Mouse (Mus musculus): ENCODE measurements at regions not wholly inside any gene's neighbourhood (a gene's known extent, or its start where the extent isn't known, plus 50 kb on each side); places are given as distances from the start of the nearest gene placed in this dataset.

DNA sequence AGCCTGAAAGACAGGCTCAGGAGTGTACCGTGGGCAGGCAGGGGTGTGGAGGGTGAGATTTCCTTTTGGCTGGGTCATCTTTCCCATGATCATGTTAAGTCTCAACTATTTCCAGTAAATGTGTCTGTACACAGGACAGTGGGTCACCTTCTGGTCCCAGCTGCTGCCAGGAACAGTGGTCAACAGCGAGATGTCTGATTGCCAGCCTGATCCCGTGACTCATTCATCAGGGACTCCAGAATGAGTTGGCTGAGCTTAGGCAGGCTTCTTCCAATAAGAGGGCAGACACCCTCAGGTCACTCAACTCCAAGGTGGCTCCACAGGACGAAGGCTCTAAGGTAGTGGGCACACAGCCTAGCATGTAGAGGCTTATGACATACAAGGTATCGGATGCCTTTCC is 228.9 kb downstream of the Sox9 start:
- no peak for ATAC-seq (ENCODE audit: insufficient number of reproducible peaks, insufficient read depth, low FRiP score, low read depth)

DNA sequence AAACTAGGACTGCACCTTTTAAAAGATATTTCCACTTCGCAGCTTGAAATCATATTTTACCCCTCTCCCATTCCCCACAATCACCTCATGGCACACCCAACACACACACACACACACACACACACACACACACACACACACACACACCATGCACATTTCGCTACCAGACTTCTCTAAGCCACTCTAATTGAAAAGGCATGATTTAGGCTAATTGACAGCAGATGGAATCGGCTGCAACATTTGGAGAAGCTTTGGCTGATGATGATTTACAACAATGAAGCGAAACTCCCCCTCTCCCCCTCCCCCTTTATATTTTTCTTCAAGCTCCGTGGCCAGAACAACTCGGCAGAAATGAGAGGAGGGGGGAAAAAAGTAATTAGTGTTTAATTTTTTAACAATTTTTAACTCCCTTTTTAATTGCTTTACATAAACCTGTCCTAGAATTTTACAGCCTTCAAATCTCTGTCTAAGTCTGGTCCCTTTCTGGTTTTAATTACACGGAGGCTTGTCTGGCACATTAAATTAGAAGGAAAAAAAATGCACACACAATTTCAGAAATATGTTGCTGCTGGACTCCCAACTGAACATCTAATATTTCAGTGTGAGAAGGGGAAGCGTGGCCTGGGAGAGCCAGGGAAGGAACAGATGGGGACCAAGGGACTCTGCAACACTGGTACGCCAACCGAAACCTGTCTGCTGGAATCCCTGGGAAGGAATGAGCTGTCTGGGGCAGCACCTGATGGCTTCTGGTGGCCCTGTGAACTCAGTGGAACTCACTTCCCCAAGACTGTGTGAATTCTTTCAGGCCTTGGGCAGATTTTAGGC is 232.4 kb downstream of the Sox9 start:
- no peak for ATAC-seq (ENCODE audit: insufficient number of reproducible peaks, insufficient read depth, low FRiP score, low read depth)
- 78% methylated on average over 10 of the region's 10 CpGs for WGBS
- no peak overlapping the region for H3K27ac ChIP-seq (replicated peaks in 1 of 2; ENCODE audit: control insufficient read depth in 1 of 2, insufficient read depth in 1 of 2, low read depth in 2 of 2, low read length in 2 of 2)
- no peaks in the 10 kb centered on the region for H3K36me3 ChIP-seq (ENCODE audit: control insufficient read depth, insufficient read depth, low read length)
- H3K4me2 ChIP-seq (ENCODE audit: low read length), result no peak overlapping the region
- peaks cover 0 to 2% of the 10 kb centered on the region in 2 experiments; a peak in 2 of 4 replicates for H3K4me1 ChIP-seq (ENCODE audit: control insufficient read depth in 2 of 2, insufficient read depth in 2 of 2, low read length in 2 of 2)
- H3K4me3 ChIP-seq (ENCODE audit: control insufficient read depth in 1 of 2, insufficient read depth in 1 of 2, low read depth in 1 of 2, low read length in 2 of 2), result no peak overlapping the region
- H3K9ac ChIP-seq (ENCODE audit: low read length), result no peak overlapping the region
- no peaks in the 10 kb centered on the region for H3K9me3 ChIP-seq (ENCODE audit: control insufficient read depth, low read length)
- no peaks in the 10 kb centered on the region for H3K27me3 ChIP-seq (ENCODE audit: control insufficient read depth, insufficient read depth, low read length)

More for the DNA sequence above, 228.9 kb downstream of the Sox9 start:
- no peaks in the 10 kb centered on the region for H3K36me3 ChIP-seq (ENCODE audit: control insufficient read depth, insufficient read depth, low read length)
- no peaks in the 10 kb centered on the region for H3K9me3 ChIP-seq (ENCODE audit: control insufficient read depth, low read length)
- H3K4me2 ChIP-seq (ENCODE audit: low read length), result no peak overlapping the region
- H3K27me3 ChIP-seq (ENCODE audit: control insufficient read depth, insufficient read depth, low read length), result no peaks in the 10 kb centered on the region
- 77% methylated on average over 5 of the region's 5 CpGs for WGBS
- H3K4me3 ChIP-seq (ENCODE audit: control insufficient read depth in 1 of 2, insufficient read depth in 1 of 2, low read depth in 1 of 2, low read length in 2 of 2), result no peak overlapping the region
- H3K4me1 ChIP-seq (ENCODE audit: control insufficient read depth in 2 of 2, insufficient read depth in 2 of 2, low read length in 2 of 2), result peaks cover 0 to 8% of the 10 kb centered on the region in 2 experiments; a peak in 2 of 4 replicates
- H3K27ac ChIP-seq (replicated peaks in 1 of 2; ENCODE audit: control insufficient read depth in 1 of 2, insufficient read depth in 1 of 2, low read depth in 2 of 2, low read length in 2 of 2), result no peak overlapping the region
- no peak overlapping the region for H3K9ac ChIP-seq (ENCODE audit: low read length)

DNA sequence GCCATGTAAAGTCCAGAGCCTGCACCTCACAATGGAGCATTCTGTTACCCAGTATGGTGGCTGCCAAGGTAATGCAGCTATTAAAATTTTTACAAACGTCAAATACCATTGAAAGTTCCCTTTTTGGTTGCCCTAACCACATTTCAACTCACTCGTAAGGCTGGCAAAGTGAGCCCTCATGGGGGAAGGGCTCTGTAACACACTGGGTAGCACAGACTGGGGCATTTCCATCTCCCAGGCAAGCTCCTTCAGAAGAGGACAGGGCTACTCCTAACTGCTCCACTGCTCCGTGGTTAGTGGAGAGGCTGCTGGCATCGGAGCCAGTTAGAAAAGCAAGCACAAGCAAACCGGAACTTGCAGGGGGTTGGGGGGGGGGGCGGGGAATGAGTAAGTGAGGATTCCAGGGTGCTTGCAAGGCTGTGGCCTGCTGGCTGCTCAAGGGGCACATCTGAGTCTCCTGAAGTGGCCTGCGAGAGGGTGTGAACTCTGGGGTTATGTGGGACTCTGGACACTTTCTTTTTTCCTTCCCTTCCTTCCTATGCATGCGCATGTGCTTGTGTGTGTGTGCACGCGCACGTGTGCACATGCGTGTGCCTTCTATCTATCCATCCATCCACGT is 233.8 kb downstream of the Sox9 start:
- Histone ChIP-seq H3K27ac (replicated peaks in 1 of 2; ENCODE audit: control insufficient read depth in 1 of 2, insufficient read depth in 1 of 2, low read depth in 2 of 2, low read length in 2 of 2) (no peak overlapping the region), H3K27me3 (ENCODE audit: control insufficient read depth, insufficient read depth, low read length) (no peaks in the 10 kb centered on the region), H3K36me3 (ENCODE audit: control insufficient read depth, insufficient read depth, low read length) (no peaks in the 10 kb centered on the region), H3K4me2 (ENCODE audit: low read length) (no peak overlapping the region), H3K4me1 (ENCODE audit: control insufficient read depth in 2 of 2, insufficient read depth in 2 of 2, low read length in 2 of 2) (peaks cover 0 to 2% of the 10 kb centered on the region in 2 experiments; a peak in 2 of 4 replicates), H3K9ac (ENCODE audit: low read length) (no peak overlapping the region), H3K4me3 (ENCODE audit: control insufficient read depth in 1 of 2, insufficient read depth in 1 of 2, low read depth in 1 of 2, low read length in 2 of 2) (no peak overlapping the region), H3K9me3 (ENCODE audit: control insufficient read depth, low read length) (no peaks in the 10 kb centered on the region)
- 54% methylated on average over 13 of the region's 13 CpGs for WGBS
- no peak for ATAC-seq (ENCODE audit: insufficient number of reproducible peaks, insufficient read depth, low FRiP score, low read depth)

DNA sequence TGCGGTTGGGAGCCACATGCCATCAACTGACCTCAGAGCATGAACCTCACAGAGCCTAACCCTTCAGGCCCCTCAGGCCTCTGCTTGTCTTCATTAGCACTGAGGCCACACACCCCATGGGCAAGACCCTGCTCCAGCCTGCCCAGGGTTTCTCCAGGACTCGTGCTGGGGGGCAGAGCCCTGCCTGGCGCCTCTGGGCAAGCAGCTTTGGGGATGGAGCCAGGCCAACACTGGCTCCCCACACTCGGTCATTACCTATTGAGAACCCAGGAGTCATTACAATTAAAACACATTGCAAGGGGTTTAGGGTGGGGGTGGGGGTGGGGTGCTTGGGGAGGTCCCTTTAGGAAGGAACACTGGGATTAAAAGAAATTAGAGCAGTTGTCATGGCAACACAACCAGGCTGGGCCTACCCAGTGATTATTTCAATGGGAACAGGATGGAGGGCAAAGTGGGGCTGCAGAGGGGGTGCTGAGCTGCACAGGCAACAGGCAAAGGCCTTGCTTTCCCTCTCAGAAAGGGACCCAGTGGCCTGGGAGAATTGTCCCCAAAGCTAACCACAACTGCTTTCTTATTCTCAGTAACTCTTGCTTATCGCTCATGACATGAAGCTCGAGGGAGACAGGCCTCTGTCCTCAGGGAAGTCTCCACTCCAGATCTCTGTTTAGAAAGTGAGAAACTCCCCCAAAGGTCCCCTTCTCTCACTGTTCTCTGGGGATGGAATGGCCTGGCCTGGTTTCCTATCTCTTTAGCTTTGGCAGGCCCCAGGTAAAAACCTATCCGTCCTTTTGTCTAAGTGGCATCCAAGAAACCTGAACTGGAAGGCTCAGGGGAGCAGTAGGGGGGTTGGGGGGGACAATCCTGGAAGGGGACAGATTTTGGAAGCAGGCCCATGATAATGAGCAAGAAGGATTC is 235.0 kb downstream of the Sox9 start:
- no peak overlapping the region for H3K4me2 ChIP-seq (ENCODE audit: low read length)
- WGBS, result 64% methylated on average over 7 of the region's 7 CpGs
- no peaks in the 10 kb centered on the region for H3K27me3 ChIP-seq (ENCODE audit: control insufficient read depth, insufficient read depth, low read length)
- H3K9me3 ChIP-seq (ENCODE audit: control insufficient read depth, low read length), result no peaks in the 10 kb centered on the region
- H3K4me3 ChIP-seq (ENCODE audit: control insufficient read depth in 1 of 2, insufficient read depth in 1 of 2, low read depth in 1 of 2, low read length in 2 of 2), result no peak overlapping the region
- ATAC-seq (ENCODE audit: insufficient number of reproducible peaks, insufficient read depth, low FRiP score, low read depth), result no peak
- H3K36me3 ChIP-seq (ENCODE audit: control insufficient read depth, insufficient read depth, low read length), result no peaks in the 10 kb centered on the region
- H3K9ac ChIP-seq (ENCODE audit: low read length), result no peak overlapping the region
- peaks cover 0 to 2% of the 10 kb centered on the region in 2 experiments; a peak in 2 of 4 replicates for H3K4me1 ChIP-seq (ENCODE audit: control insufficient read depth in 2 of 2, insufficient read depth in 2 of 2, low read length in 2 of 2)
- H3K27ac ChIP-seq (replicated peaks in 1 of 2; ENCODE audit: control insufficient read depth in 1 of 2, insufficient read depth in 1 of 2, low read depth in 2 of 2, low read length in 2 of 2), result no peak overlapping the region

DNA sequence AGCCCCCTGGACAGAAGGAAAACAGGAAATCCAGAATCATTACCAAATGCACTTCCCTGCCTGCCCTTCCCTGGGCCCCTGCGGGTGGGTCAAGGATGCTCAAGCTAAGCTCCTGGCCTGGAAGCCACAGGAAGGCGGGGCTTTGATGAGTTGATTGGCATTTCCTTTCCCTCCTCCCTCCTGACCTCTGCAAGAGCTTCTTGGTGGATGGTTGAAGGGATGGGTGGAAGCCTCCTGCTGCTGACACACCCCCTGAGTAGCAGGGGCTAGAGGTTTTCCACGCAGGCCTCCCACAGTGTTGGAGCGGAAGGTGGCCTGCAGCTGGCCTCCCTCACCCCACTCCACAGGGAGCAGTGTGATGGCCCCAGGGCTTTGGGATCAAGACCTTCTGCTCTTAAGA is 239.5 kb downstream of the Sox9 start:
- WGBS, result 52% methylated on average over 4 of the region's 4 CpGs
- no peak for ATAC-seq (ENCODE audit: insufficient number of reproducible peaks, insufficient read depth, low FRiP score, low read depth)
- Histone ChIP-seq H3K4me3 (ENCODE audit: control insufficient read depth in 1 of 2, insufficient read depth in 1 of 2, low read depth in 1 of 2, low read length in 2 of 2) (no peak overlapping the region), H3K9me3 (ENCODE audit: control insufficient read depth, low read length) (no peaks in the 10 kb centered on the region), H3K9ac (ENCODE audit: low read length) (no peak overlapping the region), H3K4me2 (ENCODE audit: low read length) (no peak overlapping the region), H3K27me3 (ENCODE audit: control insufficient read depth, insufficient read depth, low read length) (no peaks in the 10 kb centered on the region), H3K36me3 (ENCODE audit: control insufficient read depth, insufficient read depth, low read length) (no peaks in the 10 kb centered on the region), H3K4me1 (ENCODE audit: control insufficient read depth in 2 of 2, insufficient read depth in 2 of 2, low read length in 2 of 2) (no peaks in the 10 kb centered on the region; a peak in 1 of 4 replicates), H3K27ac (replicated peaks in 1 of 2; ENCODE audit: control insufficient read depth in 1 of 2, insufficient read depth in 1 of 2, low read depth in 2 of 2, low read length in 2 of 2) (no peak overlapping the region)

DNA sequence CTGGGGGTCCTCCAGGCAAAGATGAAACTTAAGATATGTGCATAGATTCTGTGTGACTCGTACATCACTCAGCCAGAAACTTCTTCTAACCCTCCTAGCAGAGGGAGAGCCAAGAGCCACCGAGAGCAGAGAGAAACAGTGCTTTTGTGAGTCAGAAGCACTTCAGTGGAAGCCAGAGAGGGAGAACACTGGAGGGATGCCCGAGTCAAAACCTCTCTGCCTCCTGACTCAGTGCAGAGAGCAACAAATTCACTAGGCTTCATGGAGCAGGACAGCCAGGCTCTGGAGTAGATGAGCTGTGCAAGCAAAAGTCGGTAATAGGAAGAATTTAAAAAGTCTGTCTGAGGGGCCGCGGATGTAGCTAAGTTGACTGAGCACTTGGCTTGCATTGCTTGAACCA is 245.0 kb downstream of the Sox9 start:
- no peak for ATAC-seq (ENCODE audit: insufficient number of reproducible peaks, insufficient read depth, low FRiP score, low read depth)
- no peaks in the 10 kb centered on the region for H3K27me3 ChIP-seq (ENCODE audit: control insufficient read depth, insufficient read depth, low read length)
- no peaks in the 10 kb centered on the region for H3K9me3 ChIP-seq (ENCODE audit: control insufficient read depth, low read length)
- WGBS, result 55% methylated on average over 6 of the region's 6 CpGs
- H3K4me2 ChIP-seq (ENCODE audit: low read length), result no peak overlapping the region
- H3K4me1 ChIP-seq (ENCODE audit: control insufficient read depth in 2 of 2, insufficient read depth in 2 of 2, low read length in 2 of 2), result no peaks in the 10 kb centered on the region
- no peak overlapping the region for H3K9ac ChIP-seq (ENCODE audit: low read length)
- no peaks in the 10 kb centered on the region for H3K36me3 ChIP-seq (ENCODE audit: control insufficient read depth, insufficient read depth, low read length)
- no peak overlapping the region for H3K4me3 ChIP-seq (ENCODE audit: control insufficient read depth in 1 of 2, insufficient read depth in 1 of 2, low read depth in 1 of 2, low read length in 2 of 2)
- no peak overlapping the region for H3K27ac ChIP-seq (replicated peaks in 1 of 2; ENCODE audit: control insufficient read depth in 1 of 2, insufficient read depth in 1 of 2, low read depth in 2 of 2, low read length in 2 of 2)

DNA sequence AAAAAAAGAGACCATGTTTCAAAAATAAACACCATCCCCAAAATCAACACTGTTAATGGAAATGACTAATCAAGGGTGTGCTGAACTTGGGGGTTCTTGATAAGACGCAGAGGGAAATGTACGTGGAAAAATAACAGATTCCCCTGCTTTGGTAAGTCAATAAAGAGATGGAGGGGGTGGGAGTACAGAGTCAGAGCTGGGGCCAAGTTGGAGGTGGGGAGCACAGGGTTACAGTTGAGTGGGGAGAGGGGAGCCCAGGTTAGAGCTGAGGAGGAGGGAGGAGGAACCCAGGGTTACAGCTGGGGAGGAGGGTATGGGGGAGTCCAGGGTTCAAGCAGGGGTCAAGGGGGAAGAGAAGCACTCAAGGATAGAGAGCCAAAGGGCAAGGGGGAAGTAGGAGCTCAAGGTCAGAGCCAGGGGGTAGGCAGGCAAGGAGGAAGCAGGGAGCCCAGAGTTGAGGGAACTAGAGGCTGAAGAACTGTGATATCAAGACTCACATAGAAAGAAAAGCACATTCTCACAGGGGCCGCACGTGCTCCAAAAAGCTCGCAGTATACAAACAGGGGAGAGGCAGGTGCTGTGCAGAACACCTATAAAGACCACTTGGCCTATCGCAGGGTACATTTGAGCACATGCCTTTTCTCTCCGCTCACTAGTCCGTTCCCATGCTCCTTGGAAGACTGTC is 246.4 kb downstream of the Sox9 start:
- Histone ChIP-seq H3K4me3 (ENCODE audit: control insufficient read depth in 1 of 2, insufficient read depth in 1 of 2, low read depth in 1 of 2, low read length in 2 of 2) (no peak overlapping the region), H3K36me3 (ENCODE audit: control insufficient read depth, insufficient read depth, low read length) (no peaks in the 10 kb centered on the region), H3K9me3 (ENCODE audit: control insufficient read depth, low read length) (no peaks in the 10 kb centered on the region), H3K27me3 (ENCODE audit: control insufficient read depth, insufficient read depth, low read length) (no peaks in the 10 kb centered on the region), H3K9ac (ENCODE audit: low read length) (no peak overlapping the region), H3K27ac (replicated peaks in 1 of 2; ENCODE audit: control insufficient read depth in 1 of 2, insufficient read depth in 1 of 2, low read depth in 2 of 2, low read length in 2 of 2) (no peak overlapping the region), H3K4me1 (ENCODE audit: control insufficient read depth in 2 of 2, insufficient read depth in 2 of 2, low read length in 2 of 2) (no peaks in the 10 kb centered on the region), H3K4me2 (ENCODE audit: low read length) (no peak overlapping the region)
- ATAC-seq (ENCODE audit: insufficient number of reproducible peaks, insufficient read depth, low FRiP score, low read depth), result no peak
- 77% methylated on average over 8 of the region's 8 CpGs for WGBS

Data from heart, embryonic 14.5 days (tissue).